Mouse (Mus musculus) CH12.LX (cell line): ENCODE measurements at regions not wholly inside any gene's neighbourhood (a gene's known extent, or its start where the extent isn't known, plus 50 kb on each side); places are given as distances from the start of the nearest gene placed in this dataset.

Experiments used
- DNase-seq: peaks from one replicate; pipeline ENCODE4 v3.0.0-alpha.2; 2013; ENCODE audit errors: extremely low read depth
- H3K27ac ChIP-seq: 2 replicates; pipeline ENCODE4 v1.5.1; 2012; ENCODE audit warnings: low read depth, mild to moderate bottlenecking, control low read depth, moderate library complexity; ENCODE audit not compliant: insufficient read depth
- H3K27me3 ChIP-seq: replicated peaks from 2 replicates; pipeline ENCODE3; 2012; ENCODE audit warnings: inconsistent platforms
- H3K36me3 ChIP-seq, 2 experiments: replicated peaks in 1 of 2; 2 replicates each; pipeline versions ENCODE3 to v1.6.1; 2012; ENCODE audit warnings: inconsistent platforms in 1 of 2, low read length in 1 of 2, mild to moderate bottlenecking in 1 of 2, mixed read lengths in 1 of 2, moderate library complexity in 1 of 2; ENCODE audit not compliant: control insufficient read depth in 1 of 2, insufficient read depth in 1 of 2
- H3K4me1 ChIP-seq, 2 experiments: 2 replicates each; pipeline ENCODE4 v1.6.1; 2012; ENCODE audit warnings: inconsistent platforms in 1 of 2, moderate library complexity in 1 of 2; ENCODE audit not compliant: insufficient read depth in 2 of 2, control insufficient read depth in 1 of 2
- H3K4me2 ChIP-seq: 2 replicates; pipeline ENCODE4 v1.6.1; 2012; ENCODE audit warnings: low read depth, mild to moderate bottlenecking, control low read depth; ENCODE audit not compliant: poor library complexity, insufficient read depth, severe bottlenecking
- H3K4me3 ChIP-seq, 3 experiments: fragments of 150-350 bp in 1 of 3; sonication (generic) in 1 of 3; replicated peaks in 1 of 3; 2 replicates each; pipeline versions ENCODE3 to v1.5.1; 2011 to 2012; ENCODE audit warnings: low read depth in 2 of 3, low read length in 2 of 3, mild to moderate bottlenecking in 2 of 3, moderate library complexity in 2 of 3, control low read depth in 1 of 3, improper control_type of control experiment in 1 of 3, inconsistent platforms in 1 of 3, mixed read lengths in 1 of 3; ENCODE audit not compliant: poor library complexity in 1 of 3
- H3K79me2 ChIP-seq: replicated peaks from 2 replicates; pipeline ENCODE4 v1.6.1; 2012; ENCODE audit warnings: mild to moderate bottlenecking, moderate library complexity; ENCODE audit not compliant: control insufficient read depth, poor library complexity, insufficient read depth, severe bottlenecking; ENCODE audit errors: extremely low read depth
- H3K9ac ChIP-seq: 2 replicates; pipeline ENCODE4 v1.6.1; 2012; ENCODE audit warnings: low read depth, mild to moderate bottlenecking, control low read depth, moderate library complexity; ENCODE audit not compliant: insufficient read depth
- H3K9me3 ChIP-seq: replicated peaks from 2 replicates; pipeline ENCODE3; 2012; ENCODE audit warnings: low read length, inconsistent platforms, mixed read lengths
- CHD2 ChIP-seq: IDR thresholded peaks from 2 replicates; pipeline ENCODE4 v1.6.1; 2011; ENCODE audit warnings: low read length, improper control_type of control experiment
- CTCF ChIP-seq, 2 experiments: IDR thresholded peaks in 1 of 2; conservative IDR thresholded peaks in 1 of 2; 2 replicates each; pipeline ENCODE4 v1.5.1; 2011 to 2012; ENCODE audit warnings: low read depth in 2 of 2, low read length in 2 of 2, improper control_type of control experiment in 1 of 2, inconsistent platforms in 1 of 2, mild to moderate bottlenecking in 1 of 2, moderate library complexity in 1 of 2
- ELF1 ChIP-seq: IDR thresholded peaks from 2 replicates; pipeline ENCODE4 v1.6.1; 2014; ENCODE audit warnings: low read depth, mild to moderate bottlenecking, inconsistent platforms, low read length, improper control_type of control experiment
- JUN ChIP-seq: IDR thresholded peaks from 2 replicates; pipeline ENCODE4 v1.6.1; 2011; ENCODE audit warnings: low read depth, mild to moderate bottlenecking, low read length, improper control_type of control experiment, moderate library complexity; ENCODE audit not compliant: insufficient read depth
- MAFK ChIP-seq: IDR thresholded peaks from 2 replicates; pipeline ENCODE4 v1.6.1; 2011; ENCODE audit warnings: low read length, improper control_type of control experiment; ENCODE audit not compliant: insufficient replicate concordance
- MAZ ChIP-seq: IDR thresholded peaks from 2 replicates; pipeline ENCODE4 v1.6.1; 2012; ENCODE audit warnings: low read depth, mild to moderate bottlenecking, inconsistent platforms, low read length, improper control_type of control experiment, moderate library complexity
- MEF2A ChIP-seq: IDR thresholded peaks from 2 replicates; pipeline ENCODE4 v1.6.1; 2014; ENCODE audit warnings: low read depth, mild to moderate bottlenecking, inconsistent platforms, low read length, improper control_type of control experiment, borderline replicate concordance
- NELFE ChIP-seq: IDR thresholded peaks from 2 replicates; pipeline ENCODE4 v1.6.1; 2011; ENCODE audit warnings: low read depth, low read length, improper control_type of control experiment
- NRF1 ChIP-seq: IDR thresholded peaks from 2 replicates; pipeline ENCODE4 v1.6.1; 2014; ENCODE audit warnings: low read depth, mild to moderate bottlenecking, inconsistent platforms, low read length, improper control_type of control experiment, moderate library complexity
- POLR2A ChIP-seq: IDR thresholded peaks from 2 replicates; pipeline ENCODE4 v1.6.1; 2011; ENCODE audit warnings: low read depth, mild to moderate bottlenecking, improper control_type of control experiment, low read length
- POLR2AphosphoS2 ChIP-seq: IDR thresholded peaks from 2 replicates; pipeline ENCODE4 v1.6.1; 2011; ENCODE audit warnings: low read depth, low read length, improper control_type of control experiment
- RAD21 ChIP-seq: IDR thresholded peaks from 2 replicates; pipeline ENCODE4 v1.6.1; 2011; ENCODE audit warnings: low read depth, mild to moderate bottlenecking, low read length, improper control_type of control experiment, moderate library complexity
- RCOR1 ChIP-seq: conservative IDR thresholded peaks from 2 replicates; pipeline ENCODE4 v1.6.1; 2012; ENCODE audit warnings: low read depth, mild to moderate bottlenecking, inconsistent platforms, low read length, improper control_type of control experiment
- SIN3A ChIP-seq: IDR thresholded peaks from 2 replicates; pipeline ENCODE4 v1.6.1; 2012; ENCODE audit warnings: low read length, improper control_type of control experiment, inconsistent platforms
- TBP ChIP-seq: conservative IDR thresholded peaks from 2 replicates; pipeline ENCODE4 v1.6.1; 2011; ENCODE audit warnings: low read depth, low read length, improper control_type of control experiment
- TCF12 ChIP-seq: IDR thresholded peaks from 2 replicates; pipeline ENCODE4 v1.6.1; 2014; ENCODE audit warnings: low read depth, mild to moderate bottlenecking, inconsistent platforms, low read length, improper control_type of control experiment
- ZKSCAN1 ChIP-seq: IDR thresholded peaks from 2 replicates; pipeline ENCODE4 v1.6.1; 2012; ENCODE audit warnings: low read depth, inconsistent platforms, low read length, improper control_type of control experiment, borderline replicate concordance
- dilution Hi-C: fragments of 300-500 bp; cut with MboI; formaldehyde crosslinking; loops from 2 replicates; pipeline ENCODE4 v1.14.3; 2020; ENCODE audit warnings: low sequenced_read_pairs; ENCODE audit not compliant: extremely low pct_unique_long_range_greater_than_20kb, extremely low pct_ligation_motif_present
- in situ Hi-C: fragments of 300-500 bp; cut with MboI; formaldehyde crosslinking; loops from 3 replicates; pipeline ENCODE4 v1.14.3; 2019; ENCODE audit warnings: low sequenced_read_pairs, low pct_ligation_motif_present, low pct_unique_long_range_greater_than_20kb, mixed read lengths

GRCm38 (mm10) chr17:61474405-61474804 lies 1406.7 kb downstream of the Efna5 start:
- no peak overlapping the region for H3K4me3 ChIP-seq
- dilution Hi-C loops: no loop called here
- TF ChIP-seq ZKSCAN1: no peak
- TF ChIP-seq CTCF (conservative IDR thresholded peaks at IDR 0.05 in 1 of 2, IDR thresholded peaks at IDR 0.05 in 1 of 2; ENCODE audit: low read depth in 2 of 2, low read length in 2 of 2): no peak
- H3K27me3 ChIP-seq: no peaks in the 10 kb centered on the region
- H3K27ac ChIP-seq: no peak overlapping the region
- H3K9me3 ChIP-seq: peaks cover 55% of the 10 kb centered on the region
- H3K4me2 ChIP-seq: no peak overlapping the region
- no peaks in the 10 kb centered on the region for H3K36me3 ChIP-seq
- in situ Hi-C loops: no loop called here
- H3K9ac ChIP-seq: no peak overlapping the region
- H3K4me1 ChIP-seq: no peaks in the 10 kb centered on the region
- DNase-seq: no peak
- no peaks in the 10 kb centered on the region for H3K79me2 ChIP-seq

- Histone ChIP-seq H3K4me2 (no peak overlapping the region), H3K27ac (no peak overlapping the region), H3K9me3 (peaks cover 9% of the 10 kb centered on the region), H3K4me3 (no peak overlapping the region), H3K4me1 (no peaks in the 10 kb centered on the region), H3K36me3 (no peaks in the 10 kb centered on the region), H3K9ac (no peak overlapping the region), H3K79me2 (no peaks in the 10 kb centered on the region), H3K27me3 (no peaks in the 10 kb centered on the region)
- no peak for DNase-seq
- dilution Hi-C loops (no loop called here), in situ Hi-C loops (no loop called here)
- no peak for TF ChIP-seq TBP
- no peak for TF ChIP-seq POLR2AphosphoS2
- TF ChIP-seq RAD21: no peak
- no peak for TF ChIP-seq ELF1
- TF ChIP-seq CHD2: no peak
- no peak for TF ChIP-seq NELFE
- TF ChIP-seq POLR2A: no peak
- no peak for TF ChIP-seq NRF1
- no peak for TF ChIP-seq SIN3A
- no peak for TF ChIP-seq TCF12
Observed at GRCm38 (mm10) chr17:61452943-61453342, 1428.2 kb downstream of the Efna5 start.

- H3K9me3 ChIP-seq: peaks cover 18% of the 10 kb centered on the region
- no peak for DNase-seq
- no peaks in the 10 kb centered on the region for H3K4me1 ChIP-seq
- H3K27me3 ChIP-seq: no peaks in the 10 kb centered on the region
- dilution Hi-C loops (no loop called here), in situ Hi-C loops (no loop called here)
- no peak overlapping the region for H3K9ac ChIP-seq
- no peak for TF ChIP-seq JUN
- no peak for TF ChIP-seq RCOR1
- TF ChIP-seq MAZ: no peak
- no peak for TF ChIP-seq NRF1
- TF ChIP-seq MAFK: no peak
- no peak for TF ChIP-seq SIN3A
- TF ChIP-seq TBP: no peak
- no peak for TF ChIP-seq RAD21
- TF ChIP-seq MEF2A: no peak
- no peaks in the 10 kb centered on the region for H3K79me2 ChIP-seq
- no peak overlapping the region for H3K27ac ChIP-seq
- no peaks in the 10 kb centered on the region for H3K36me3 ChIP-seq
- H3K4me3 ChIP-seq: no peak overlapping the region
- no peak overlapping the region for H3K4me2 ChIP-seq
Observed at GRCm38 (mm10) chr17:61426846-61427245, 1454.3 kb downstream of the Efna5 start.
